Mouse (Mus musculus): ENCODE measurements around the gene Bclaf3. TPM values are rescaled to one million over a fixed set of nuclear protein-coding genes. Genes with fewer than 3 reads are reported as not detected.

Bclaf3 gene
- polyA plus RNA-seq, 1 experiment from 2014 or later, result 17.7 TPM

GRCm38 (mm10) chrX:159639991-159640390, 113.5 kb downstream of the Bclaf3 start:
- Histone ChIP-seq H3K9me3 (replicated peaks; ENCODE audit: control insufficient read depth, low read length) (no peaks in the 10 kb centered on the region), H3K4me2 (ENCODE audit: low read depth, low read length) (no peak overlapping the region), H3K27me3 (ENCODE audit: control insufficient read depth, insufficient read depth, low read length) (no peaks in the 10 kb centered on the region; the same call in 1 of the 2 replicates), H3K9ac (ENCODE audit: low read length) (no peak overlapping the region), H3K4me1 (ENCODE audit: control insufficient read depth, insufficient read depth, low read length) (no peaks in the 10 kb centered on the region), H3K27ac (ENCODE audit: low read length) (no peak overlapping the region), H3K4me3 (replicated peaks; ENCODE audit: low read length) (no peak overlapping the region), H3K36me3 (ENCODE audit: control insufficient read depth, insufficient read depth, low read length) (no peaks in the 10 kb centered on the region)
- ATAC-seq (ENCODE audit: insufficient read depth, low FRiP score), result no peak
- WGBS, result 71% methylated on average over 4 of the region's 4 CpGs

Other genes with a start within 250 kb of the Bclaf3 start
- gene Eif1ax, start 154.5 kb upstream of the Bclaf3 start, polyA plus RNA-seq (2015; fragmentation: Nextera tagmentation; extraction: Ambion mirVana), result 113 and 118 TPM in 2 replicates
- 2.0 and 2.1 TPM in 2 replicates for gene Map7d2, start 112.1 kb upstream of the Bclaf3 start, polyA plus RNA-seq (2015; fragmentation: Nextera tagmentation; extraction: Ambion mirVana)
- 23.3 and 29.6 TPM in 2 replicates for gene Sh3kbp1, start 100.6 kb downstream of the Bclaf3 start, polyA plus RNA-seq (2015; fragmentation: Nextera tagmentation; extraction: Ambion mirVana)